Mouse (Mus musculus) cerebellum, adult (tissue): Measurements from ENCODE around the gene Armh4.

Experiments used
- ATAC-seq: cut with Nextera tagmentation; 2 replicates; pipeline ENCODE4 v1.9.2; 2017; ENCODE audit warnings: mild to moderate bottlenecking, moderate library complexity, mixed read lengths; ENCODE audit not compliant: insufficient number of reproducible peaks, low FRiP score, low TSS enrichment

Armh4 gene

DNA sequence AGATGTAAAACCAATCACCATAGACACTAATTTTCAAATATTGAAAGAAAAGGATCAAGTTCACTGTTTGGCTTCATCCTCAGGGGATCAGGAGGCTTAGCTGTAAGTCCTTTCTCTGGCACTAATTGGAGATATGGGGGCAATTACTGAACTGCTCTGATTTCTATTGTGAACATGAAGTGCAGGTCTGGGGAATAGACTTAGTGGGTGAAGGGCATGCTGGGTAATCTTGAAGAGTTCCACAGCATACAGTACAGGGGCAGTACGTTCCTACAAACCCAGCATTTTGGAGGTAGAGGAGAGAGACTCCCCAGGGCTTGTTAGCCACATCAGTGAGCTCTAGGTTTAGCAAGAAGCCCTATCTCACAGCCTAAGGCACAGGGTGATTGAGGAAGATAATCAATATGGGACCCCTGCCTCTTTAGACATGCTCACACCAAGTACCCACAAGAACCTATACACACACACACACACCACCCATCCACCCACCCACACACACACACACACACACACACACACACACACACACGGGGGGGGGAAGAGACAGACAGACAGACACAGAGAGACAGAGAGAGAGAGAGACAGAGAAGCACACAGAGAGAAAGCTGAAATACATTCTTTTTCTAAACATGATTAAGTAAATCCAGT lies 44.6 kb downstream of the Armh4 start:
- no peak for ATAC-seq

DNA sequence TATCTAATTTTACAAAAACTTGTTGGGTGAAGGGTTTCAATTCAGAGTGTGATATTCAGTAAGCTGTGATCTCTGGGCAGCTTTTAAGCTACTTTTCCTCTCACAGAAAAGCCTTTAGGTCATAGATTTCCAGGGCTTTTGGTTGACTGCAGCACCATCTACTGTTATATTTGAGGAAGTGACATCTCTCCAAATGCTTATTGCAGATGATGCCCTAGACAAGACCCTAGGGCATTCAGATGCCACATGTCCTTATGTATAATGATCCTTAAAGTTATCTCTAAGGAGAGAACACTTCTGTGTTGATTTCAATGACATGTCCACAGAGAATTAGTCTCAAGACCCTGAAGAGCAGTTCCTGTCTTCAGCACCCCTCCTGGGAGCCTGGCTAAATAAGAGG lies 49.2 kb downstream of the Armh4 start:
- 0 out of 2 replicates have a peak, but pooled peaks have one; percentile 34 for ATAC-seq

DNA sequence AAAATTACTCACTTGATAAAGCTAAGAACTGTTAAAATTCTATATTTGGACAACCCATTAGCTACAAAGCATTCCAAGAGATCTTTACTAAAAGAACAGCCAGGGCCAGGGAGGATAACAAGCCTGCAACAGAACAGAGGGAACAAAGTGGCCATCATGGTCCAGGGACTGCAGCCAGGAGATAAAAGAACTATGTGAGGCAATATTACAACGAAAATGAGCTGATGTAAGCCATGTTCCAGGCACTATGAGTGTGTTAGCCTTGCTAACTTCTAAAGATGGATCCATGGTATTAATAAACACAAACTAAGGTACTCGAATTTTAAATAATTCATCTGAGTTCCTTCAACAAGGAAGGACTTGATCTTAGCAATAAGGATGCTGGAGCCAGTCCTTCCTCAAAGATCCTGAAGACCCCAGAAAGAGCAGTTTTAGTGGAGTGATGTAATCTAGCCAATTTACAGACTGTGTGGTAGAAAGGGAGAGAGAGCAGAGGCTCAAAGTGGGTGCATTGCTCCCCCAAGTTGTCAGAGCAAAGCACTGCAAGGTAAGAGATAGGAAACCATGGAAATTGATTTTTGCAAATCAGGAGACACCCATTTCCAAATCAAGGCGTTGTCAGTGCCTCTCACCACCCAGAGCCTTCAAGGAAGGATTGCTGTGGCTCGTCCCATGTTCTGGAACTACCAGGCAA lies 59.7 kb downstream of the Armh4 start:
- ATAC-seq = peak; percentile 53; the same call in 1 of the 2 replicates

DNA sequence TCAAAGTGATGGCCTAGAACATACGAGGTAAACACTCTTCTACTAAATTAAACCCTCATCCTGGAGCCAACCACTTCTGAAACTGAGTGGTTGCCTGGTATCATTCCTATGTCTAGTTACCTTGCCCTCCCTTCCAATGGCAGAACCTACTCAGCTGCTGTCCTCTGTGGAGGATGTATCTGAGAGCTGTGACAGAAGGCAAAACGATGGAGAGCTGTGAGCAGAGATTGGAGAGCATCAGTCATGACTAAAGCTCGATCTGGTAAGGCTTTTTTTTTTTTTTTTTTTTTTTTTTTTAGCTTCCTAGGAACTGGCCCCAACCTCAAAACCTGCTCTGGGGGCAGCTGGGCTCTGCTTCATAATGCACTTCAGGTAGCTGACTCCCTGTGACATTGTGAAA lies 60.4 kb downstream of the Armh4 start:
- ATAC-seq = no peak

DNA sequence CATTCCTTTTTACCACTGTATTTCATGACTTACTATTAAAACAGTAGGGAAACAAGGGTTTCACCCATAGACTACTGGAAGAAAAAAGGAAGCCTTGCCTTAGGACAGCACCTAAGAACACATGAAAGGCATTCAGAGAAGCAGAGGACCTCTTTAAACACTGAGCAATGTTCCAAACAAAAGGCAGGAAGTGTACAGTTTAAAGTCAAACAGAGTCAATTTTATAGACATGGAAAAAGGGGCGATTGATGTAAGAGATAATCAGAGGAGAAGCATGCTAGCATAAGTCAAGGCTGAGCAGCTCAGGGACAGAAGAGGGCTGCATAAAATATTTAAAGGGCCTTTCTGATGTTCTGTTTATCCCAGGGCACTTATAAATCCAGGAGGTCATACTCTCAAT lies 61.9 kb downstream of the Armh4 start:
- no peak for ATAC-seq

DNA sequence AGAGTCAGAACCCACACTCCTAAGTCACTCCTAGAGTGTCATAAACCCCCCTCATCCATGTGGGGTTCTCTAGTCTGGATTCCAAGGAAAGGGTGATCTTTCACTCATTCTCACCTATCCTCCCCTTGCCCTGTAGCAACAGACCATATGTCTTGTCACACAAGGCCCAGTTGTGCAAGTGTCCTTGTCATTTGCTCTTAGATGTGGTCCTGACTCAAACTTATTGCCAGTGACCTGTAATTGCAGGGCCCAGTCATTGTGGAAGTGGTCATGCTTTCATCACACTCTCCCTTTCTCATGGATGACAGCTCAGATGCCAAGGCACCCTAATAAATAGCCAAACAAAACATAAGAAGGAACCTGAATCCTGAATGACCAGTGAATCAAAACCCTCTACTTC lies 63.5 kb downstream of the Armh4 start:
- ATAC-seq = no peak

DNA sequence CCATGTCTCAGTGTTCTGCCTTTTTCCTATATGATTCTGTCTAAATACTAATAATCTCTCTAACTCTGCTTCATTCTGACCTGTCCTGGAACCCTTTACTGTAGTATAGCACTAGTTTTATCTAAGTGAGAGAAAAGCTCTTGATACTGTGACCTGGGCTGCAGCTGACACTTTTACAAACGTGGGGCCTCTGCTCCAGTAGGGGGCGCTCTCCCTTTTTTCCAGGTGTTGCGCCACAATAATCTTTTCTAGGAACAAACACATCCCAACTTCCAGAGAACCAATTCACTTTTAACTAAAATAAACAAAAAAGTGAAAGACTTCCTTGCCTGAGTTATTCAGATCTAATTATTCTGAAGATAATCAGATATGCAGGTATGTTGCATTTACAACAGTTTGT lies 72.2 kb downstream of the Armh4 start:
- no peak for ATAC-seq

DNA sequence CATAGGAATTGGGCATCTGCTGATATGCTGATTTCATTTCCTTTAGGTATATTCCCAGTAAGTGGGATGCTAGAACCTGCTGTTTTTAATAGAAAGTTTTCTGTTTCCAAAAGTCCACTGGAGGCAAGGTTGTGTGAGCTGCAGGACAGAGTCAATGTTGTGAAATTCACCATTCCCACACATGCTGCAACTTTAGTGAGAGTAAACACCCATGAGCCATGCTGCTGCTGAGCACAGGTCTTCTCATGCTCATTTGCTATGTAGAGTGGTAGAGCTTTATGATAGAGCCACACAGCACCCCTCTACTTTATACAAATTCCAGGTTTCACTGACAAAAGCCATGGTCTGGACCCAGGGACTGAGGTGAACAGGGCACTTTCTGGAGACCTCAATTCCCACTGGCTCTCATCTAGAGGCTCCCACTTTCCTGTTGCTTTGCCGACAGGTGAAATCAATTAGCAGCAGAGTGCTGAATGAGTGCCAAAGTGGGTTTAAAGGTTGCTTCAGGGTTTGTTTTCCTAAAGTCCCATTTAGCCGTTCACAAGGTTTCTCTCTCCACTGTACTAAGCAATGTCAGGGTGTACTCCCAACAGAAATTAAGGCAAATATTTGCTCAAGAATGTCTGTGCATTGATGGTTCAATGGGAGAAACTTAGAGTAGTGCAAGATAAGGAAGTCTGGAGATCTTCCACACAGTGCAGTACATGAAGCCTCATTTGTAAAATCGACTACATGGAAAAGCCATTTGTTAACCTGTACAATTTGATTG lies 79.6 kb downstream of the Armh4 start:
- ATAC-seq = no peak

DNA sequence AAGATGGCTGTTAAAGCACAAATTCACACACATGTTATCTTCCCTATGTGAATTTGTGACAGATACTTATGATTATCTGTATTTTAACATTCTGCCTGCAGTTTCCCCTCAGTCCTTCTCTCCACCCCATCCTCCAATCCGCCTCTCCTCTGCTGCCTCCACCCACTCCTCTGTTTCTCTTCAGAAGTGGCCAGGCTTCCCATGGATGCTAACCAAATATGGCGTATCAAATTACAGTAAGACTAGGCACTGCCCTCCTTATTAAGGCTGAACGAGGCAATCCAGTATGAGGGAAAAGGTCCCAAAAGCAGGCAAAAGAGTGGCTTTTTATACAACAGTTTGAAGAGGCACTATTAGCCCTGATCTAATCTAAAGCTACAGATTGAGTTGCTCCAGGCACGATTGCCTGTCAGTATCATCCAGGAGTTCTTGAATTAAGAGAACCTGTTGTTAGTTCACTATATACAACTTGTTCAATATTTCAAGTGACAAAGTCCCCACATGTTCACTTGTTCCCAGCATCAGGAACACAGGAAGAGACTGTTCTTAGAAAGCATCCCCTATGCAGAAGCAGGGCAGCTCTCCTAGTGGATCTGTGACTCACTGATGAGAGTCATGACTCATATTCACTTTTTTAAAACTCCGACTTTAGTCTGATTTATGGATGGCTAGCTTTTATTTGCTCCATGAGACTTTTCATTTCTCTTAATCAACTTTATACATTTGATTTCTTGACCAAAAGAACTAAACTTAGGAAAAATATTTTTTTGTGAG lies 103.5 kb downstream of the Armh4 start:
- ATAC-seq = no peak

DNA sequence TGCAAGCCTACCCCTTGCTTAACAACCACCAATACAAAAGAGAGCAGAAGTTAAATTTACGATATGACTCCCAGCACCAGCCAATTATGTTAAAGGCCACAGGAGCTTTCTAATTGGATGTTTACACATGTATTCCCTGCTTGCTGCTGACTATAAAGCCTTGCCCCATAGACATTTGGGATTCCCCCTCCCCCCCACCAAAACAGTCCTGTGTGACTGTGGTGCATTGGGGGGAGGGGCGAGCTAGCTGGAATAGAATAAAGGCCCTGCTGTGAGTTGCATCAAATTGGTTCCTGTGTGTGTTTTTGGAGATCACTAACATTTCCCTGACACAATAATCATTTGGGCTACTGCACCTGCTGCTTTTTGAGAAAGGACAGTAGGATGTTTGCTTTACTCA lies 106.6 kb downstream of the Armh4 start:
- ATAC-seq = no peak

DNA sequence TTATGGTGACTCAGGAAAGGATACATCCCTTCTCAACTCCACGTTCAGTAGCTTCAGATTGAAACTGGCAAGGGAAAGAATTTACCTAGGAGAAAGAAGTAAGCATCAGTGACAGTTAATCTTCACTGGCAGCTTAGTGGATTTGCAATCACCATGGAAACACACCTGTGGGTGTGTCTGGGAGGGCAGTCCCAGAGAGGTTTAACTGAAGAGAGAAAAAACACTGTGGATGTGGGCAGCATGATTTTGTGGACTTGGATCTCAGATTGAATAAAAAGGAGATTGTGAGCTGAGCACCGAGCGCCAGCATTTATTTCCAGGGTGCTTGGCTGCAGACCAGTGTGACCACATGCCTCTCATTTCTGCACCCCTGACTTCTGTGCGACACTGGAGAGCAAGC lies 122.7 kb downstream of the Armh4 start:
- ATAC-seq = no peak

DNA sequence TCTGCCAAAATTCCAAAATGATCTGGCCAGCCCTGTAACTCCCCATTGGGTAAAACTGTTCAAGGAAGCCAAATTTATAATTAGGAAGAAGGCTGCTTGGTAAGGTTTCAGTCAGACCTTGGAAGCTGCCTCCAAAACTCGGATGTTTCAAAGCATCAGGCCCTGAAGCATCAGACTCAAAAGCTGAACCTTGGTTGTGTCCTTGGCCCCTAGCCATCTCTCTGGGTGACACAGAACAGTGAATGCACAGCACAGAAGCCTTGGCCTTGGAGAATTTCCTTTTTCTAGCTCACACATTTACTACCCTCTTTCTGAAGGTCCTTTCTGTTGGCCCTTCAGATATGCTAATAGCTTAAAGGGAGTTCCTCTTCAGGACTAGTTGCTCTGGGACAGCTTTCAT lies 134.0 kb downstream of the Armh4 start:
- no peak for ATAC-seq

DNA sequence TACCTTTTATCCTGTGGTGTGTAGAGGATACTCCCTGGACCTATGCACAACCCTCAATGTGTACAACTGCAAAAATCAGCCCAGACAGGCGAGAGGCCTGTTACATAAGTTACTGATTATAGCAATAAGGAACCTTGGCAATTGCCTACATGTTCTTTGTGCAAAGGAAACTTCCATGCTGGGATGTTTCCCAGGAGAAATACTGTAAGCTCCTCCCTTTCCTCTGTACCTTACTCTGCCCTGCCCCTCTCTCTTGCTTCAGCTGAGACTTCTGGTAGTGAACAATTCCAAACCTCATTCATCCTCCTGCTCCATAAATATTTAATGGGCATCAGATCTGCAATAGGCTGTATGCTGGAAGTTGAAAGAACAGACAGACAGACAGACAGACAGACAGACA lies 145.8 kb downstream of the Armh4 start:
- no peak for ATAC-seq

DNA sequence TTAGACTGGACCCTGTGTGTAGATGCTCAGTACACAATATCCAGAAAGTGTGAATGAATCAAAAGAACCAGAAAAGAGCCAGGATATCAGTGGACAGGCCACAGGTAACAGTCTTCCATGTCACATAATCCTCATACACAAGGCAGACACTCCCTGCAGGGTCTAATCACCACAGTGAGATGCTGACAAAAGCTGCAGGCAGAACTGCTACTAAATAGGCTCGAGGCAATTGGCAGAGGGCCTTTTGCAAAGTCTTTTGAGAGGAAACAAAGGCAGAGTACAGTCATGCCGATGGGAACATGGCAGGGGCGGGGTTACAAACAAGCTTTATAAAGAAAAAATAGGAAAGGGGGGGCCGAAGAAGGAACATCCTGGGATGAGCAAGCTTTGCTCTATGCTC lies 157.1 kb downstream of the Armh4 start:
- ATAC-seq = no peak
